Mouse (Mus musculus) R1 (cell line): Measurements from ENCODE around the gene BC049715.

Experiments used
- DNase-seq: peaks from one replicate; pipeline ENCODE4 v3.0.0-alpha.2; 2018; ENCODE audit warnings: low read depth, low spot score

Gene BC049715

DNA sequence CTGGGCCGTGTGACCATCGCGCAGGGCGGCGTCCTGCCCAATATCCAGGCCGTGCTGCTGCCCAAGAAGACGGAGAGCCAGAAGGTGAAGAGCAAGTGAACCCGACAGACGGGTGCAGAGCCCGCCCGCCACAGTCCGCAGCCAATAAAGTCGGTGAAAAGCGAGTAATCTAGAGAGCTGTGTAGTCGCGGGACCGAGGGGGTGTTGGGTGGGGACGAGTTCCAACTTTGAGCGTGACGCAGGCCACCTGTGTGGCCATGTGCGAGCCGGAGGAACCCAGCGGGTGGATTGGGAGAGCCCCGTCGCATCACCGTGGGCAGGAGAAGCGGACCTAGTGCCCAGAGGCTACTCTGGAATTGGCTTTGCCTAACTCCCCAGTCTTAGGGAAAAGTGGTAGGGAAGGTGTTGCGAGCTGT, 18.8 kb upstream of the BC049715 start:
- peak; percentile 51 for DNase-seq

DNA sequence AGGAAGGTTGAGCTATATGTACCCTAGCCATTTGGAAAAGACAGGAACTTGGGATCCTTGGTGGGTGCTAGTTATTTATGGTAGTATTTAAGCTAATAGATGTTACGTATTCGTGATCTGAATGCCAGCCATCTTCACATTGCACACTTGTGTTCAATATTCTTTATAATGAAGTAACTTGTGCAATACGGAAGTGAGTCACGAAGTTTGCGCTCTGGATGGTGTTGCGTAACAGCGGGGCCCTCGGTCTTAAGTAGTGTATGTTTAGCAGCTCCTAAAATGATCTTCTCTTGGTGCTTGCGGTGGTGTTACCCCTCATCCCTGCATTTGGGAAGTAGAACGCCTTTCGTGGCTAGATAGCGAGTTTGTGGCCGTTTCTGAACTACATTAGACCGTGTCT, 18.3 kb upstream of the BC049715 start:
- DNase-seq, result peak; percentile 54

DNA sequence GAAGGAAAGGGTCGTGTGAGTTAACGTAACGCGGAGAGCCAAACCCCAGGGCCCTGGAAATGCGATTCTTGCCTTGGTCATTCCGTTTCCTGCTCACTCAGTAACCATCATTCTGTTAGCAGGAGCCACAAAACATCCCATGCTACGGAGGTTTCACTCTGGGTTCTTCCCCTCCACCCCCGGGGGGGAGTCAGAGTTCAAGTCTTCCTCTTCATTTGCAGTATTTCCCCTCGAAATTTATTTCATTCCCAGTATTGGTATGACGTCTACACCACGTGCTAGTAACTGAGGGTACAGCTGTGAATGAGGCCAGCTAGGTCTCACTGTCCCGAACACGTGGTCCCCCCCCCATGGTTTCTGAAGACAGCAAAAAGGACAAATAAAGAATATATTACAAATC, 17.8 kb upstream of the BC049715 start:
- DNase-seq, result peak; percentile 26

DNA sequence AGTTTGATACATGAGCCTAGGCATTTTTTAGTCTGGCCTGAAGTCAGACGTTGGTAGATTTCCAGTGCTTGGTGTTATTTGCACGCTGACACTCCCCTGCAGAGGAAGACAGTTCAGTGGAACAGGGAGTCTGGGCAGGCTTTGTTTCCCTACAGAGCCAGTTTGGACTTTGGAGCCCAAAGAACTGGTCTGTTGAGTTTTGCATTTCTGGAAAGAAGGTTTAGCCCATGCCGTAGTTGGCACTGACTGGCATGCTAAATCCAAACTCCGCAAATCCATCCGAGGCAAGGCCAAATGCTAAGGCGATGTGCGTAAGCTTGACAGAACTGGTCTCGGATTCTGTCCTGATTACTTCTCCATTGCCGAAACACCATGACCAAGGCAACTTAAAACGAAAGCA, 16.2 kb upstream of the BC049715 start:
- no peak for DNase-seq

DNA sequence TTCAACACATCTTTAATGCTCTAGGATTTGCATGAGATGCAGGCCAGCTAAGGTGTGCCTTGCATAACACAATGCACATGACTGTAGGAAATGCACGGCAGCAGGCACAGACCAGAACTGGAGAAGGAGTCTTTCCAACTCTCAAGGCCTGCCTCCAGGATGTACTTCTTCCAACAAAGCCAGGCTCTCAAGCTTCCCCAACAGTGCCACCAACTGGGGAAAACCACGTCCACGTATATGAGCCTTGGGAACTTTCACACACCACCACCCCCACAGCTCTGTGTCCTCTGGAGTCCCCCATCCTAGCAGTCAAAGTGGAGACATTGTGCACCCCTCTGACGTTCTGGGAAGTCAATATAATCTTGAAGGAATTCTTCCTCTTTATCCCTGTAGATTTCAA, 14.3 kb upstream of the BC049715 start:
- peak; percentile 59 for DNase-seq

DNA sequence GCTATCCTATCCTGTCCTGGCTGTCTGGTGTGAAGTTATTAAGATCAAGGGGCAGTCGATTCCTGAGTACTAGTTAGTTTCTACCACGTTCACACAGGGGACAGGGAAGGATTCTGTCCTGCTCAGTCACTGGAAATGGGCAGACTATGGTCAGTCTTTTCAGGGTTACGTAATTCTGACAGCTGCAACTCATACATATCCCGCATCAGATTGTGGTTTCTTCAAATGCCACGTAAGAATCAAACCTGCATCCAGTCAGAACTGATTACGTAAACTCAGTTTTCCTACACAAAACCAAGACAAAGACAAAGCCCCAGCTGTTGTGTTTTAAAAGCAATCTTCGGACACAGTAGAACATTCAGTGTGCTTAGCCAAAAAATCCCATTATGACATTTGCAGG, 12.0 kb upstream of the BC049715 start:
- DNase-seq, result no peak

DNA sequence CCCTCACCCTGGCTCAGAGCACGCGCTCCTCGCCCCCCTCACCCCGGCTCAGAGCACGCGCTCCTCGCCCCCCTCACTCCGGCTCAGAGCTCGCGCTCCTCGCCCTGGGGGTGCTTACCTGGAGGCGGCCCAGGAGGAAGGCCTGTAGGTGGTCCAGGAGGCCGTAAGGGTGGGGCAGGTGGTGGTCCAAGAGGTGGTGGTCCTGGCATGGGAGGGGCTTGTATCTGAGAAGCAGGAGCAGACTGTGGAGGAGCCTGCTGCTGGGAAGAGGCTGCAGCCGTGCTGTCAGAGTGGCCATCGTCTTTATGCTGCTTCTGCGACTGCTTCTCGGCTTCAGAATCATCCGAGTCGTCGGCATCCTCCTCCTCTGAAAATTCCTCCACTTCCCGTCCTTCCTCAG, 10.6 kb upstream of the BC049715 start:
- no peak for DNase-seq

DNA sequence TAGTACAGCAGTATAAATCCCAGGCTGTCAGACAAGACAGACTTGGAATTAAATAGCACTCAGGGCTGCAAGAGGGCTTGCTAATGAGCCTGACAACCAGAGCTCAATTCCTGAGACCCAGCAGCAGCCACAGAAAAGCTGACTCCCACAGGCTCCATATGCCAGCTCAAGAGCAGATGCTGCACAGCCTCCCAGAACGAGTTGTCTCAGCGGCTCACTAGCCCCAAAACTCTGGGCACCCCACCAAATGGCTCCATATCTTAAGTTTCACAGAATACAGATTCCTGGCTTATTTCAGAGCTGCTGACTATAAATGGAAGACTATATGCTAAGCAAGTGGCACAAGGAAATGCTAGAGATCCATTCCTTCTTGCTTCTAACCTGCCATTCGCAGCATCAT, 9.9 kb upstream of the BC049715 start:
- no peak for DNase-seq

DNA sequence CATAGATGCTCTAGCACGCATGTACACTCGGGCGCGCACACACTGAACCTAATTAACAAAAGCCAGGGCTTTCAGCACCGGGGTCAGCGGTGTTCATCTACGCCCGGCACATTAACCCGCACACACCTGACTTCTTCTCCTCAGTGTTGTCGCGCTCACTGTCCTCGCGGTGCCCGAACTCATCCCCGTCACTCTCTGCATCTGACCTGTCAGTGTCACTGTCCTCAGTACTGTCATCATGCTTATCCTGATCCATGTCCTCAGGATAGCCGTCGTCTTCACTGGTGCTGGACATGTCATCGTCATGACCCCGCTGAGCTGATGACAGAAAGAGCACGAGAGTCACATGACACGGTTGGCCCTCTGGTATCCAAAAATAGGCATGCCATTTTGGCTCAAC, 7.0 kb upstream of the BC049715 start:
- no peak for DNase-seq

DNA sequence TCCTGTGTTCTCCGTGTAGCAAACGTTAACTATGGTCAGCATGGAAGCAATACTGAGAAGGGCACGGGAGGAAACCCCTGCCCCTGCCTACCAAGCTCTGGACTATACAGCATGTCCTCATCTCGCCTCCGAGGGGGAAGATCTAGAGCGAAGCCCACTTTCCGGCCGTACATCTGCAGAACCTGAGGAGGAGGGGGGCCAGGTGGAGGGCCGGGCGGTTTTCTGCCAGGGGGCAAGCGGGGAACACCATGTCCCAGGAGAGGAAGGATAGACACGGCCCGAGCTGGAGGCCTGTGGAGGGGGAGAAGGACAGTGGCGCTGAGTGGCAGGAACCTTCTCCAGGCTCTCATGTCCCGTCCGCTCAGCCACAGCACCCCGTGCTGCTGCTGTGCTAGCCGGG, 6.3 kb upstream of the BC049715 start:
- no peak for DNase-seq

DNA sequence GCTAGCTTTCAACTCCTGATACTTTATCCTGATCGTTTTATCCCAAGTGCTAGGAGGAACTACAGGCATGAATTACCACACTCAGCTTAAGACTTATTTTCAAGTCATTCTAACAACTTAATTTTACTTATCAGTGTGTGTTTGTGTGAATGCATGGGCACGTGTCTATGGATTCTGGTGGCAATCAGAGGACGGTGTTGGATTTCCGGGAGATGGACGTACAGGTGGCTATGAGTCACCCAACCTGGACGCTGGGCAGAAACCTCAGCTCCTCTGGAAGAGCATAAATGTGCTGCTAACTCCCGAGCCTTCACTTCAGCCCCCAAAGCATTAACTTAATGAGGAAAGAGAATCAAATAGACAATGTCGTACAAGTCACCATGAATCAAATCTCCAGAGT, 2.4 kb upstream of the BC049715 start:
- DNase-seq, result no peak

DNA sequence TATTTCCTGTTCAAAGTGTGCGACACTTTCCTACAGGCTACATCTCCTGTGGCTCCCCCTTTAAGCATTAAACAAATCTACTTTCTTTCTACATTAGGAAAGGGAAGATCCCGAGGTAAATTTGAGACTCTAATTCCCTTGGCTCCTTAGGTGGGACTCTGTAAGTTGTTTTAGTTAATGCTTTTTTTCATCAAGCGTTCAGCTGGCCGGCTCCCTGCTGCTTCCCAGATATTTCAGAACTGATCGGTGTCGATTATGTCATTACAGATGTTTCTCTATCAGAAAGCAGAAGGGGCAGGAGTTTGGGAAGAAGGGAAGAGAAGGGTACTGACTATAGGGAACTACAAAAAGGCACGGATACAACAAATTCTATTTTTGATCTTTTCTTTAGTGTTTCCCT, 310 bp upstream of the BC049715 start:
- DNase-seq, result no peak

DNA sequence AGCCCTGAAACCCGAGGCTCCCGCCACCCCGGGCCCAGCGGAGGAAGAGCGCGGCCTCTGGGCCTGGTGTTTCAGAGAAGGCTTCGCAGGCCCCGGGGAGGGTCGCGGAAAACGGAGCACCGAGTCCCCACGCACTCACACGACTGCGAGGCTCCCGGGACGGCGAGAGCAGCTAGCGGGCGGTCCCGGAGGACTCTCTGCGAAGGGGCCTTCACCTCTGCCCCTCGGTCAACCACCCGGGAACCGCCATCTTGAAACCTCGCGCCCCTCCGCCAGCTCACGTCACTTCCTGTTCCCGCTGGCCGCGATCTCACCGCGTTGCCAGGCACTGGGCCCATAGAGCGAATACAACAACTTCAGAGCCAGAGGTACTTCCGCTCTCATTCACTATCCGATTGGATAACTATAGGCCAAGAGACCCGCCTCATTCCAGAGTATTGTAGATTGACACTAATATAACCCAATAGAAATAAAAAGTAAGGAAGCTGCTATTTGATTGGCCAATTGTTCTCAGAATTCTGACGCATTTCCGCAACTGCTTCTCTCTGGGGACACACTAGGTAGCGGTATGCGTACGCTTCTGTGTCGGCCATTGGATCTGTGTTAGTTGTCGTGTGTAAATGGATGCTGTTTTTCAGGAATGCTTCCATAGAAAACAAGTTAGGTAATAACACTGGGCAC, 595 bp downstream of the BC049715 start, which contains the start of gene Wbp11:
Gene Wbp11, minus strand, starts transcription at position 353 of the 681 bp plus-strand sequence.
- DNase-seq, result peak; percentile 99

DNA sequence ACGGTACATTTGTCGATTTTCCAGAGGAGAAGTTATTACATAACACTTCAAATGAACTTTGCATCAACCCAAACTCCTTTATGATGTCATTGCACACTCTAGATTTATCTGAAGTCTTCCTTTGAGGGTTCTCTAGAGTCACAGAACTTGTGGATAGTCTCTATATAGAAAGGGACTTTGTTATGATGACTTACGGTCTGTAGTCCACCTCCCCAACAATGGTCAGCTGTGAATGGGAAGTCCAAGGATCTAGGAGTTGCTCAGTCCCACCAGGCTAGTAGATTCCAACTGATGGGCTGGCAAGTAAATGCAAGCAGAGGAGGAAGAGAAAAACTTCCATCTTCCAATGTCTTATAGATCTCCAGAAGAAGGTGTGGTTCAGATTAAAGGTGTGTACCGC, 1.3 kb downstream of the BC049715 start:
- DNase-seq, result no peak

DNA sequence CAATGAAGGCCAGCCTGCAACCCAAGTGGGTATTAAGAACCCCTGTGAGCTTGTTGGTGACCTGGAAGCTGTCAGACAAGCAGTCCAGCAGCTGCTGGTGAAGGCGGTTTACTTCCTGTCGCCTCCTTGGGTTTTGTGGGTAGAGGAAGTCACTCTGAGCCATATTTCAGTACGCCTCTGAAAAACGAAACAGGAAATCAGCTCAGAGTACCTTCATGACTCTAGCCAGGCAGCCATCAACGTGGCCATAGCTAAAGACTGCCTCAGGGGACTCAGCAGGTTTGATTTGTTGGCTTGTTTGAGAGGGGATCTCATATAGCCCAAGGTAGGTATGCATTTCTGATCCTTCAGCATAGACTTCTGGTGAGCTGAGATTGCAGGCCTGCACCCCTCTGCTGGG, 4.3 kb downstream of the BC049715 start:
- DNase-seq, result no peak

DNA sequence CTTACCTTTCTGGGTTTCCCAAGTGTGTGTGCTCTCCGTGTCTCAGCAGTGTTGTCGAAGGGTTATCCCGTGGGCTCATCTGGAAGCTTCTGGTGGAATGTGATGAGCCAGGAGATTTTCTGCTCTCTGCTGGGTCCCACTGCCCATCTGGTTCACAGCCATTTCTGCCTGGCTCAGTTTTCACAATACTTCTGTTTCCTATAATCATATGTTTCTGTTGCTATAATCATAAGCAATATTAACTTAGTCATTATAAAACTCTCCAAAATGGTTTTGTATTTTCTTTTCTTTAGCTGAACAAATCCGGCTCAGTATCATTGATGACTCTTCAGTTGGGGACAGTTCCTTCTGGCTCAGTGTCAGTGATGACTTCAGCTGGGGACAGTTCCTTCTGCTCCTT, 7.9 kb downstream of the BC049715 start, which contains the start of gene Smco3:
Gene Smco3, minus strand, starts transcription at position 101 of the 400 bp plus-strand sequence.
- no peak for DNase-seq

DNA sequence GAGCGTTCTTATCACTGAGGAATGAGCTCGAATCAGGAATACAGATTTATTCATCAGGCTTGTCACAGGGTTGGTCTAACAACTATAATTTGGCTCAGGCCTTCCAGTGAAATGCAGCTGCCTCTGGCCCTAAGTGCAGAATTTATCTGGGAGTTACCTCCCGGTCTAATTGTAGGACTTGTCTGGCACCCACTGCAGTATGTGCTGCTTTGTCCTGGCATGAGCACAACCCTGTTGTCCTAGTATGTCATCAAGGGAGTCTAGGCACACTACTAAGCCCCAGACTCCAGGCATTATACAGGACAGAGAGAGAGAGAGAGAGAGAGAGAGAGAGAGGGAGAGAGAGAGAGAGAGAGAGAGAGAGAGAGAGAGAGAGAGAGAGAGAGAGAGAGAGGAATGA, 9.9 kb downstream of the BC049715 start:
- DNase-seq, result no peak

DNA sequence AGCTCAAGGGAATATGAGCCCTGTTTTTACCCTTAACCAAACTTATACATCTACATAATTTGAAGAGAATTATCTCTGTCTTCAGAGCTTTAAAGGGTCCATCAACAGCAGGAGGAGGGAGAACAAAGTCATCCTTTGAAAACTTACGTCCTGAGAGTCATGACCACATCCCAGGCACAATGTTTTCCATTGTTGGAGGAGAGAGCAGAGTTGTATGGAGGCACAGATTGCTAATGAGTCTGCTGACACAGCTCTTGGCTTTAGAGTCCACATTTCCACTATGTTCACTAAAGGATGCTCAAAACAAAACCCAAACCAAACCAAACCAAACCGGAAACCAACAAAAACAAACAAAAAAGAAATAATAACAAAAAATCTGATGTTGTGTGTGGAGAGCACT, 17.5 kb downstream of the BC049715 start:
- DNase-seq, result no peak

DNA sequence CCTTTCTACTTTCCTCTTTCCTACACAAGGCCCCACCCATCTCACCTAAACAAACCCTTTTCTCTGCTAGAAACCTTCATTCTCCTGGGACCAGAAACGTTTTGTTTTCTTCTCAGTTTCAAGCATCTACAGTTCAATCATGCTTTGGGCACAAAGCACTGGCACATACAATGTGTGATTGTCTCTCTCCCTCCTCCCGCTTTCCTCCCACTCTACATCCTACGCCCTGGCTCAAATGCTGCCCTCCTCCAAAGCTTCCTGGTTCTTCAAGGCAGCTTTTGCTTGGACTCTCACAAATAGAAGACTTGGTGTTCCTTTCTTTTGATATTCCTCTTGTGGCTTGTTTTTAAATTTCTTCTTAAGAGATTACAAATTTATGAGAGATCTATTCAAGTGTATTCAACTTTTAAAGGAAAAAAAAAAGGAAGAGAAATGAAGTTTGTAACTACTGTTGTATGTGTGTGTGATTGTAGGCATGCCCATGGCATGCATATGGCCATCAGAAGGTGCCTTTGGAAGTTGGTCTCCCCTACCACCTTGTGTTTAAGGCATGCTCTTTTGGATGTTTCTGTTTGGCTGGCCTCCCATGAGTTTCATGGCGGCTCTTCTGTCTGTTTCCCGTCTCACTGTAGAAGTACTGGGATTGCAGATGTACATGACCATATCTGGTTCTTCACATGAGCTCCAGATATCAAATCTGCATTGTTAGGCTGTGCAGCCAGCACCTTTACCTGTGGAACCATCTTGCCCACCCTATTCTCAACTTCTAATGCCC, 18.5 kb downstream of the BC049715 start:
- DNase-seq, result no peak

DNA sequence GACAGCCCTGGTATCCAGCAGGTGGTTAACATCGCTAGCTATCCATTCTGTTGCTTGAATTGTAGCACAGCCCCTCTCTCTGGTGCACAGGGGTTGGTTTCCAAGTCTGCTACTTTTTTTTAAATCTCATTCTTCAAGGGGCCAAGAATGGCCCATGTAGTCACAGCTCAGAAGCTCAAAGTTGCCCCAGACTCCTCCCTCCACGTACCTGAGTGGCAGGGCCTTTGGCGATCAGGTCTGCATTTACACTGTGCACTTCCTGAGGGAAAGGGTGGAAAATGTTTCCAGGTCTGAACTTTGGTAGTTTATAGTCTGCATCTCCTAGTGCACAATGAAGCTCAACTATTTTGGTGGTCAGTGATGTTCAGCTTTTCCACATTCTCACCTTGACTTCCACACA, 19.8 kb downstream of the BC049715 start:
- no peak for DNase-seq

DNA sequence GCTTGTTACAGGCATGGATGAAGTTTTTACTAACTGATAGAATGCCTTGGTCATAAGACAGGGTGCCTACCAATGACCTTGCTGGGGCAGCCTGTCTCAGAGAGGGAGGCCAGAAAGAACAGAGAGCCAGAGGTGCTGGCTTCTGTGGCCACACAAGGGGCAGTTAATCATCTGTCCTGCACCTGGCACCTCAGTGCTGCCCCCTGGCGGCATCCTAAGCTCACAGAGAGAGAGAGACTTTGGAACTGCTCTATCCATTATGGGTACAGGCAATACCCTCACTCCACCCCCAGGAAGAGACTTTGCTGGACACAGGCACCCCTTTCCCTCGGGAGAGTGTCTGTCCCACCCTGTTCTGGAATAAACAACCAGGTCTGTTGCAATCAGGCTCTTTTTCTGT, 20.4 kb downstream of the BC049715 start:
- peak; percentile 79 for DNase-seq

DNA sequence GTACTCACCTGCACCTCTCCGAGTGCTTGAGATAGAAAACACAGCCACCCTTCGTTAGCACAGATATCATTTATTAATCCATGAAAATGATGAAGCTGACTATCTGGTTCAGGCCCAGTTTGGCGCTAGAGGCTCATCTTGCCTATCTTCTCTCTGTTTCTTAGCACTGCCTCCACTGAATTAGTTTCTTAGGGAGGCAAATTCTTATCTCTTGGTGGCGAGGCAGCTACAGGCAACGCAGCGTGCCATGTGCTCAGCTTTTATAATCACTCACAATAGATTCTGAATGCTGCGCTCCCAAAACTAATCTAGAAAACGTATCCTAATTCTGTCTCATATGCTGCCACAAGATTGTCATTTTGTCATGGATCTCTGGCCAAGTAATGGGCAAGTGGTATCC, 21.0 kb downstream of the BC049715 start:
- no peak for DNase-seq

DNA sequence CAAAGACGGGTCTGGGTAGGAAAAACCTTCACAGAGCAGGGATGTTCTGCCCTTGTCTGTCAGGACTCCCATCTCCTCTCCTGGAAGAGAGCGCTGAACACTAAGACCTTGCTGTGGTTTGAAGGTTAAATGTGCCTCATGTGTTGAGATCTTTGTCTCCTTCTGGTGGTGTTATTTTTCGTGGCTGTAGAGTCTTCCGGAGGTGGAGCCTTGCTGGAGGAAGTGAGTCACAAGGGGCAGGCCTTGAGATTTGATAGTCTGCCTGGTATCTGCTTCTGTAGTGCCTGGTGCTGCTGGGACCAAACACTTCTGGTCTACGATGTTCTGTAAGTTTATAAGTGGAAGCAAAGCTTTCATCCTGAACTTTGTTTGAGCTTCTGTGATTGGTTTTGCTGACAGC, 21.5 kb downstream of the BC049715 start:
- DNase-seq, result peak; percentile 58
